Mouse (Mus musculus): ENCODE results near the gene Olfr373.
"Not testable (repeated sequence)": the region's sequence is repeated elsewhere in the genome, so short reads cannot be mapped to it uniquely, and the experiment has no call there.

Olfr373 gene

DNA sequence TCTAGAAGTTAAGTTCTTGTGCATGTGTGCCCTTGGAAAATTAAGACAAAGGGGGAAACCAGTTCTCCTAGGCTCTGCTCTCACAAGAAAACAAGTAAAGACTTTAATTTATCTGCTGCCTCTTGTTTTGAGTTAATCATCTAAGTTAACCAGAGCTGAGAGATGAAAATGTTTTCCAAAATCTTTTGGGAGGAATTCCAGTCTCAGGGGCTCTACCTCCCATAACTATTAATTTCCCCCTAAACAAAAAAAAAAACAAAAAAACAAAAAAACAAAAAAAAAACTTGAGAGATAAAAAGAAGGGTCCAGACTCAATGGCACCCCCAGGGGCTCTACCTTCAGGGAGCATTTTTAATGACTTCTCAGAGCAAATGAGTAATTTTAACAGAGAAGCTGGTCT is at the start of gene Olfr373:
Gene Olfr373 (plus strand): TSS at position 301 of the 400 bp plus-strand sequence.
- DNase-seq (ENCODE audit: low read depth, low spot score), result not testable (repeated sequence)

- not testable (repeated sequence) for DNase-seq (ENCODE audit: low read depth, low spot score)
These were observed 42.1 kb upstream of the Olfr373 start, which contains the start of gene Olfr372 for GRCm38 (mm10) chr8:72040918-72041317. Olfr372 (plus strand) TSS chr8:72041218.

DNA sequence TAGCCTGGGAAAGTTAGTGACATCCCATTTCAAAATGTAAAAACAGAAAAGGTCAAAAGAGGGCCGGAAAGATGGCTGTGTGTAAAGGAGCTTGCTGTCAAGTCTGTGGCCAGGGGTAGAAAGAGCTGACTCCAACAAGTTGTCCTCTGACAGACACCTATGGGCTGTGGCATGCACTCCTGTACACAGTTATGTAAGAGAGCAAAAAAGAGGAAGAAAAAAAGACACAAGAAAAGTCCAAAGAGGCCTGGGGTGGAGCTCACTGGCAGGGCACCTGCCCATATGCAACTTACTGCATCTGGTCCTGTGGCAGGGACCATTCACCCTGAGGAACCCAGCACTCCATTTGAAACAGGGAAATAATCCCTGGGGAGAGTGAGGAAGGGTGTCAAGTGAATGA is 40.5 kb upstream of the Olfr373 start:
- no peak for DNase-seq (ENCODE audit: low read depth, low spot score)

GRCm38 (mm10) chr8:72054633-72055032 is 28.3 kb upstream of the Olfr373 start:
- DNase-seq (ENCODE audit: low read depth, low spot score), result not testable (repeated sequence)

DNA sequence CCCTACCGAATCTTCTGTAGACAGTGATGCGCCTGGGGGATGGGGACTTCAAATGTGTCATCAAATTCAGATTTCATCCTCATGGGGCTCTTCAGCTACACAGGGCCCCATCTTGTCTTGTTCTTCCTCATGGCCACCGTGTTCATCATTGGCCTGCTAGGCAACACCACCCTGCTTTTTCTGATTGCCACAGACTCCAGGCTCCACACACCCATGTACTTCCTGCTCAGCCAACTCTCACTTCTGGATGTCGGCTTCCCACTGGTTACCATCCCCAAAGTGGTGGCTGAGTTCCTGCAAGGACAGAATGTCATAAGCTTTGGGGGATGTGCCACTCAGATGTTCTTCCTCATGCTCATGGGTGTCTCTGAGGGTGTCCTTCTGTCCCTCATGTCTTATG is 25.3 kb upstream of the Olfr373 start:
- not testable (repeated sequence) for DNase-seq (ENCODE audit: low read depth, low spot score)

- DNase-seq (ENCODE audit: low read depth, low spot score), result peak; percentile 27
These were observed 16.1 kb upstream of the Olfr373 start for GRCm38 (mm10) chr8:72066819-72067399.

- no peak for DNase-seq (ENCODE audit: low read depth, low spot score)
These were observed 1.8 kb downstream of the Olfr373 start for GRCm38 (mm10) chr8:72084744-72085143.

GRCm38 (mm10) chr8:72087611-72088010 is 4.6 kb downstream of the Olfr373 start:
- DNase-seq (ENCODE audit: low read depth, low spot score), result peak; percentile 15

DNA sequence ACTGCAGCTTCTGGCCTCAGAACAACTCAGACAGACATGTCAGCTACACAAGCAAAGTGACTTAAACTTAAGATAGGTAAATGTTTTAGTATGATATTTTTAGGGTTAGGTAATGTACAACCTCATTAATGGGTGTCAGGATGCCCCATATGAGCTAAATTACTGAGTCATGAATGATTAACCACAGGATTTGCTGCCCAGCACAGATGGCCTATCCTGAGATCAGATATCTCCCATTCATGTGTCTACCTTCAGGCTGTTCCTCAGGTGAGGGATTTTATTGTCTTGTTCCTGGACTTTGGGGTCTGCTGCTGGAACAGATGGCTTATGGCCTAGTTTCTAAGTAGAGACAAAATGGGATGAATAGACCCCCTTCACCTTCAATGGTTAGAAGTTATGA is 13.7 kb downstream of the Olfr373 start:
- DNase-seq (ENCODE audit: low read depth, low spot score), result not testable (repeated sequence)

- peak; percentile 11 for DNase-seq (ENCODE audit: low read depth, low spot score)
These were observed 16.6 kb downstream of the Olfr373 start for GRCm38 (mm10) chr8:72099377-72100103.

DNA sequence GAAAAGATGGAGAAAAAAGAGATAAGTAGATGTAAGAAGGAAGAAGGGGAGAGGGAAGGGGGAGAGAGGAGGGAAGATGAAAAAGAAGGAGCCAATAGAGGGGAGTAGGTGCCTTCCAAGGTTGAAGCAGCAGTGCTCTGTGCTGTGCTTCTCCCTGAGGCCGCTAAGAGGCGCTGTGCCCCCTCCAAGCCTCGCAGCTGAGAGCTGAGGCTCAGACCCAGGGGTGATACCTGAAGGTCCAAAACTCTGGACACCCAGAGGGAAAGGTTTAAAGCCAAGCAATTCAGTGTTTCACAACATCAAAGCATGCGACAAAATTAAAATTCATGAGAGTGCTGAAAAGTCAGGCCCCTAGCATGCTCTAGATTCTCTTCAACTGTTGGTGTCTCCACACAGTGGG is 22.2 kb downstream of the Olfr373 start:
- DNase-seq (ENCODE audit: low read depth, low spot score), result peak; percentile 48

- no peak for DNase-seq (ENCODE audit: low read depth, low spot score)
These were observed 23.8 kb downstream of the Olfr373 start, which contains the start of gene Olfr374 for GRCm38 (mm10) chr8:72106740-72107139. Olfr374 (plus strand) TSS chr8:72107040.

DNA sequence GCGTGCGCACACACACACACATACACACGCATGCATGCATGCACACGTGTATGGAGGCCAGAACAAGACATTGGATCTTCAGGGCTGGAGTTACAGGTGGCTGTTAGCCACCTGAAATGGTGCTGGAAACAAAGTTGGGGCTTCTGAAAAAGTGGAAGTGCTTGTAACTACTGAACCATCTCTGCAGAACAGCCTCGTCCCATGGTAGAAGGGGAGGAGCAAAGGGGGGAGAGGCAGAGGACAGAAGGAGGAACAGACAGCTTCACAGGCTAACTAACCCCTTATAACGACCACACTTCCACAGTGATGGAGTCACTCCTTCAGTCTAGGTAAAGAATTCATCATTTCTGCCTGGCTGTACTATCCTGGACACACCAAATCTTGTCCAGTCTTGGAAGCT is 27.9 kb downstream of the Olfr373 start:
- no peak for DNase-seq (ENCODE audit: low read depth, low spot score)

- peak; percentile 23 for DNase-seq (ENCODE audit: low read depth, low spot score)
These were observed 29.5 kb downstream of the Olfr373 start for GRCm38 (mm10) chr8:72112486-72112885.

DNA sequence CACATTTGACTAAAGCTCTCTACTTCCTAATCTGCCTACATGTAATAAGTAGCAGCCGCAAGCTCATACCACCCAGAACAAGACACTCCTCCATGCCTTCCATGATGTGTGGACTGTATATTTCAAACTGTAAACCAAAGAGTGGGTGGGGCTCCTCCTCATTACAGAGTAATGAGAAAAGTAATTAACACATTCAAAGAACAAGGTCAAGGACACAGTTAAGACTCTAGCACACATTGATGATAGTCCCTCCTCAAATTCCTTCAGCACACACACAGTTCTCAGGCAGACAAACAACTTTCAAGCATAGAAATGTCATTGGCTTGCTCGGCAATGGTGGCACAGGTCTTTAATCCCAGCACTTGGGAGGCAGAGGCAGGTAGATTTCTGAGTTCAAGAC is 32.2 kb downstream of the Olfr373 start:
- DNase-seq (ENCODE audit: low read depth, low spot score), result no peak

GRCm38 (mm10) chr8:72118616-72119015 is 35.6 kb downstream of the Olfr373 start:
- DNase-seq (ENCODE audit: low read depth, low spot score), result peak; percentile 60

- DNase-seq (ENCODE audit: low read depth, low spot score), result not testable (repeated sequence)
These were observed 38.5 kb downstream of the Olfr373 start for GRCm38 (mm10) chr8:72121486-72121885.

DNA sequence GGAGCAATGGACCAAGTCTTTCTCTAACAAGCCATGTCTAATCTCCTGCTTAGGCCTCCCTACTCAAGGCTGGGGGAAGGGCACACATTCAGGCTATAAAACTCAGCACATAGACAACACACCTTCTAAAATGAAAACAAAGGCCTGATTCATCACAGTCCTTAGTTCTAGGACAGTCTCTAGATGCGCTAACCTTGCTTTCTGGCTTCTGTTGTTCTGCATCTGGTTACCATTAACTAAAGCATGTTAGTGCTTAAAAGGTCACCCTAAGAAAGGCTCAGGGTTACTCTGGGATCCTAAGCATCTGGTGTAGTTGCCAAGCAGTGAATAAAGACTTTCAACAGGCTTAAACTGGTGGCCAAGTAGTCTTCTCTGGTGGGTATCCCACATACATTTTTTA is 39.0 kb downstream of the Olfr373 start:
- DNase-seq (ENCODE audit: low read depth, low spot score), result no peak

DNA sequence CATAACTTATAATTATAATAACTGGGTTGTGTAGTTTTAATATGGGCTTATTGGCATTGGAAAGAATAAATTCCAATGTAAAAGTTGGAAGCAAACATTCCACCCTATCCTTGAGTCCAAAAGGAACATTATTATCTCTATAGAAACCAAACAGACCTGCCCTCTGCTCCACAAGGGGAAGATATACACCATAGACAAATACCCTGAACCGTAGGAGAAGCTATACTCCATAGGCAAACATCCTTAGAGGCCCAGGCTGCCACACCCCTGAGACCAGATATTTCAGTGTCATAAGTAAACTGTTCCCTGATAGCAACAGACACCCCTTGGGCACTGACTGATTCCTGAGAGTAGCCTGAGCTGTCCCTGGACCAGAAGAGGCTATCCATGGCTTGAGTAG is 44.9 kb downstream of the Olfr373 start:
- DNase-seq (ENCODE audit: low read depth, low spot score), result no peak

DNA sequence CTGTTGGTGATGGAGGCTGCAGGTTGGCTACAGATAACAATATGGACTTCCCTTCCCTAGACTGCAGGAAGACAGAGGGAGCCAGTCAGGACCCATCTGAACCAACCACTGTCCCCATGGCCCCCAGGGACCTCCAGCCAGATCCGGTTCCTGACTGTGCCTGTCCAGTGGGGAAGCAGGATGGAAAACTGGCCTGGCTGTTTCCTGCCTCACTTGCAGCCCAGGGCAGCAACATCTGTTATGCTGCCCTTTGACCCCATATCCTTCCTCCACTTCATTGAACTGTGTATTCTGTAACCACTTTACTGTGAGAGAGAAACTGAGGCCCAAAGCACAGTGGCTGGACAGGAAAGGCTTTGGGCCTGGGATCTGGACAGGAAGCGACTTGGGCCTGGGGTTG is 48.3 kb downstream of the Olfr373 start:
- no peak for DNase-seq (ENCODE audit: low read depth, low spot score)

DNA sequence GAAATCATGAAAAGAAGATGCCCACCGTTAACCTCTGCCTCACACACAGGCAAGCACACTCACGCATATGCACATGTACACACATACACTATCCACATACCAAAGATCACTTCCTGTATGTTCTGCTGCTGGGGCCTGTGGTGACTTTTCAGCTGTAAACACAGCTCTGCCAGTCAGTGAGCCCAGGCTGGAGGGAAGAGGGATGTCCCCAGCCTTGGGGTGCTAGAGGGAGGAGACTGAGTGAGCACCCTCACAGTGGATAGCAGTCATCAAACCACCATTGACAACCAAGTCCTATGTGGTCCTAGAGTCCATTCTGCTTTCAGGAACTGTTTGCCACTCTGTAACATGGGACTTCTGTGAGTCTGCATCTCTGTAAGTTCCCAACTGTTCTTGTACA is 48.9 kb downstream of the Olfr373 start:
- peak; percentile 61 for DNase-seq (ENCODE audit: low read depth, low spot score)

DNA sequence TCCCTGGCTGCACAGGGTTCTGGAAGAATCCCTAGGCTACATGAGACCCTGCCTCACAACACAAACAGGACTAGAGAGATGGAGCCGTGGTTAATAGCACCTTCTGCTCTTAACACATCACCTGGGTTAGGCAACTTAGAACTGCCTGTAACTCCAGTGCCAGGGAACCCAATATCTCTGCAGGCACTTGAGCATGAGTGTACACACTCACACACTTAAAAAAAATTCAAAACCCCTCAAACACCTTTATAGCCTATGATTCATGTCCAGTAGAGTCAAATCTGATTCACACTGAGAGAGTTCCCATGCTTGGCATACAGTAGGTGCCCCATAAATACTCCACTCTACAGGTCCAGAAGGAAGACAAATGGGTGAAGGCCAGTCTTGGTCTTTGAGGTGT is 49.4 kb downstream of the Olfr373 start:
- no peak for DNase-seq (ENCODE audit: low read depth, low spot score)

DNA sequence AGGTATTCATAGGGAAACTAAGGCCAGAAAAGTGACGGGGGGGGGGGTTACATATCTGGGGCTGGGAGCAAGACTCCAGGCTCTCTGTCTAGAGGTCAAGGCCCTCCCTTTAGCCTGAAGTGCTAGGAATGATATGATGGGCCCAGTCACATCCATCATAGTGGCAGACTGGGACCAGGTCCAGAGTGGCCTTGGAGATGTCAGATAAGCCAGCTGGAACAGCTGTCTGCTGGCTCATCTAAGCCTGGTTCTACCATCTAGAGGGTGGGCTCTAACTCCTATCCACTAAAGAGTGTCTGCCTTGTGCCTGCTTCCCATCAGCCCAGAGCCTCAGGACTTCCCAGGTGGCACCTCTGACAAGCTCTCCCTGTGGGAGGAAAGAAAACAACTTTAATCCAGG is 49.9 kb downstream of the Olfr373 start:
- no peak for DNase-seq (ENCODE audit: low read depth, low spot score)

Measured in CD4-positive, CD25-positive, alpha-beta regulatory T cell, adult 2 months (primary cell).